Mouse (Mus musculus): ENCODE measurements around the gene Styxl1. TPM values are rescaled to one million over a fixed set of nuclear protein-coding genes. Genes with fewer than 3 reads are reported as not detected.

Styxl1 gene
- total RNA-seq, 2 experiments from 2014 or later, result not detected

- intact Hi-C loops (cut with DNase I; ENCODE audit: low total_unique reads), result no loop called here
Measured at GRCm38 (mm10) chr5:135707039-135707438, 71.1 kb downstream of the Styxl1 start.

GRCm38 (mm10) chr5:135705383-135705782 is 72.8 kb downstream of the Styxl1 start:
- no peak for DNase-seq
- intact Hi-C loops (cut with DNase I; ENCODE audit: low total_unique reads), result no loop called here

More at GRCm38 (mm10) chr5:135707039-135707438, 71.1 kb downstream of the Styxl1 start:
- DNase-seq, result no peak

- intact Hi-C loops (cut with DNase I; ENCODE audit: low total_unique reads), result no loop called here
- DNase-seq, result no peak
Measured at GRCm38 (mm10) chr5:135703431-135703830, 74.8 kb downstream of the Styxl1 start.

GRCm38 (mm10) chr5:135702682-135703192 is 75.4 kb downstream of the Styxl1 start:
- no peak for DNase-seq

GRCm38 (mm10) chr5:135702190-135702589 is 76.0 kb downstream of the Styxl1 start:
- intact Hi-C loops (cut with DNase I; ENCODE audit: low total_unique reads), result no loop called here
- no peak for DNase-seq

More at GRCm38 (mm10) chr5:135702682-135703192, 75.4 kb downstream of the Styxl1 start:
- intact Hi-C loops (cut with DNase I; ENCODE audit: low total_unique reads), result no loop called here

GRCm38 (mm10) chr5:135701601-135702000 is 76.6 kb downstream of the Styxl1 start:
- no peak for DNase-seq
- intact Hi-C loops (cut with DNase I; ENCODE audit: low total_unique reads), result no loop called here

- intact Hi-C loops (cut with DNase I; ENCODE audit: low total_unique reads), result no loop called here
- DNase-seq, result no peak
Measured at GRCm38 (mm10) chr5:135697711-135698111, 80.5 kb downstream of the Styxl1 start.

Small RNA genes within 50 kb of the gene (microRNA-seq; reads per million reads assigned to microRNA genes)
- gene Mir7034, result 0 reads per million in 2 experiments

Other genes starting within 250 kb of the Styxl1 start
- gene Hip1, start 233.3 kb downstream of the Styxl1 start, total RNA-seq (2021), result 10 to 100 TPM; 54.1 to 58.9 TPM
- gene Ccl26, start 214.8 kb downstream of the Styxl1 start, total RNA-seq (2021), result not detected
- 1 to 10 TPM; 1.1 to 1.7 TPM for gene Ccl24, start 205.3 kb downstream of the Styxl1 start, total RNA-seq (2021)
- 10 to 100 TPM in 1 of 2 experiments, 1 to 10 TPM in 1; 9.4 to 10.8 TPM for gene Rhbdd2, start 145.8 kb downstream of the Styxl1 start, total RNA-seq (2021)
- 10 to 100 TPM; 18.7 to 19.4 TPM for gene Por, start 108.4 kb downstream of the Styxl1 start, total RNA-seq (2021)
- 1 to 10 TPM; 3.8 to 5.2 TPM for gene Tmem120a, start 33.9 kb downstream of the Styxl1 start, total RNA-seq (2021)
- gene Mdh2, start 95 bp upstream of the Styxl1 start, total RNA-seq (2021), result 1,000 to 10,000 TPM; 1,031 to 1,199 TPM
- not detected for gene Srrm3, start 28.5 kb upstream of the Styxl1 start, total RNA-seq (2021)
- 100 to 1,000 TPM; 257 to 459 TPM for gene Hspb1, start 109.5 kb upstream of the Styxl1 start, total RNA-seq (2021)
- gene Ywhag, start 156.2 kb upstream of the Styxl1 start, total RNA-seq (2021), result 100 to 1,000 TPM; 305 to 325 TPM
- 1 to 10 TPM in 1 of 2 experiments, under 1 TPM in 1; 0.73 to 1.6 TPM for gene Ssc4d, start 196.1 kb upstream of the Styxl1 start, total RNA-seq (2021)
- not detected for gene Zp3, start 201.7 kb upstream of the Styxl1 start, total RNA-seq (2021)
- gene Dtx2, start 216.4 kb upstream of the Styxl1 start, total RNA-seq (2021), result 1 to 10 TPM; 6.7 to 7.5 TPM

Measured in gastrocnemius, postnatal 14 days (tissue).